Mouse (Mus musculus): ENCODE data around the gene Gps1. TPM values are rescaled to one million over a fixed set of nuclear protein-coding genes. Genes with fewer than 3 reads are reported as not detected.

The Gps1 gene
- total and polyA plus RNA-seq, 3 experiments, result 158 to 184 (median 174) TPM

DNA sequence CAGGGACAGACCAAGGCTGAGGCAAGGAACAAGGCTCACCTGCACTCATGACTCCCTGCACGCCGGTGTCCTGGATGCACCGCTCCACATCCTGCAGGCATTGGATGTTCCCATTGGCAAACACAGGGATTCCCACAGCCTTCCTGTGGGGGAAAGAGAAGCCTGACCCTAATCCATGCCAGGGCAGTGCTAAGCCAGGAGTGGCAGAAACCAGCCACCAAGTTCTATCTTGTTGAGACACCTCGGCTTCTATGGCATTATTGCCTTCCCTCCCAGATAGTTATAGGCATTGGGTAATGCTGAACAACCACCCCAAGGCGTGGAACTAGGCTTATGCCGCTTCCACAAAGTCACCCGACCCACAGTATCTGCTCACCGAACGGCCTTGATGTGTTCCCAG lies 8.6 kb downstream of the Gps1 start:
- no peak for DNase-seq (ENCODE audit: extremely low read depth)
- peaks cover 19% of the 10 kb centered on the region for H3K79me2 ChIP-seq (replicated peaks; ENCODE audit: control insufficient read depth, extremely low read depth, insufficient read depth, poor library complexity, severe bottlenecking)
- H3K4me2 ChIP-seq (ENCODE audit: insufficient read depth, low read depth, poor library complexity, severe bottlenecking), result no peak overlapping the region
- no peak overlapping the region for H3K27ac ChIP-seq (ENCODE audit: insufficient read depth, low read depth)
- dilution Hi-C loops (cut with MboI; ENCODE audit: extremely low pct_ligation_motif_present, extremely low pct_unique_long_range_greater_than_20kb, low sequenced_read_pairs) (no loop called here), in situ Hi-C loops (cut with MboI; ENCODE audit: low pct_ligation_motif_present, low pct_unique_long_range_greater_than_20kb, low sequenced_read_pairs) (no loop called here)
- H3K4me3 ChIP-seq (replicated peaks in 1 of 3; ENCODE audit: low read depth in 2 of 3, low read length in 2 of 3, poor library complexity in 1 of 3), result no peak overlapping the region
- no peaks in the 10 kb centered on the region for H3K9me3 ChIP-seq (replicated peaks; ENCODE audit: low read length)
- H3K36me3 ChIP-seq (replicated peaks in 1 of 2; ENCODE audit: control insufficient read depth in 1 of 2, insufficient read depth in 1 of 2, low read length in 1 of 2), result peaks cover 65 to 74% of the 10 kb centered on the region in 2 experiments
- no peak overlapping the region for H3K9ac ChIP-seq (ENCODE audit: insufficient read depth, low read depth)
- peaks cover 9 to 26% of the 10 kb centered on the region in 2 experiments for H3K4me1 ChIP-seq (ENCODE audit: control insufficient read depth in 1 of 2, insufficient read depth in 2 of 2)
- TF ChIP-seq USF2 (conservative IDR thresholded peaks at IDR 0.05; ENCODE audit: low read depth, low read length), result no peak
- no peaks in the 10 kb centered on the region for H3K27me3 ChIP-seq (replicated peaks)

DNA sequence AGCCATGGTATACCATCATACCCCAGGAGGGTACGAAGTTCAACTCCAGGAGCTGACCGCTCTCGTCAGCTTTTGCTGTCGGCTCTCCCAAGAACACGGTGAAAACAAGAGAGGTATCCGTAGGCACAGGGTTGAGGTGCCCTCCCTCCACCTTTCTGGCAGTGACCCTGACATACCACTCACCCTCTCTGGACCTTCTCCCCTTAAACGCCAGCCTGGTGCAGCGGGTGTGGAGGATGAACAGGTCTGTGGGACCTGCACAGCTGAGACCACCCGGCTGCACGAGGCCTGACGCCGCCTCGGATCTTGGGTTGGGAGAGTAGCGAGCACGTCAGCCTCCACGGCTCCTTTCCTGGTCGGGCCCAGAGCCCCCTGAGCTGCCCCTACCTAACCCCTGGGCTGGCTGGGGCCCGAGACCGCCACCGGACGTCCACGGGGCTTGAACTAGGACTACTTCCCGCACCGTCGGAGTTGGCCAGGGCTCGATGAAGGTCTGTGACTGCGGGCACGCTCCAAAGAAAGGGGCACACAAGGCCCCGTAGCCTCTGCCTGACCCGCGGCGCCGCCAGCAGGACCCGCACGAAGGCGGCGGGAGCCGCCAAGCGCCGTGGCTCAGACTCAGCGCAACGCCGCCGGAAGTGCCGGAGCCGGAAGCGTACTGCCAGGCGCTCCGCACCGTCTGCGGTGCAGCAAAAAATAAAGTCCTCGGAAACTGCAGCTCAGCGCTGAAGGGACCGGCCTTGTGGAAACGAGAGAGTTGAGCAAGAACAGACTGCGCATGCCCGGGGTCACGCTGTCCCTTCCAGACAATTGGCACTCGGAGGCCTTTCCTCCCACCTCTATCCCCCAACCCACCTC lies 11.9 kb downstream of the Gps1 start, which contains the start of gene Dus1l:
Gene Dus1l, minus strand, starts transcription at position 648 of the 858 bp plus-strand sequence.
- Histone ChIP-seq H3K27me3 (replicated peaks) (no peaks in the 10 kb centered on the region), H3K4me1 (ENCODE audit: control insufficient read depth in 1 of 2, insufficient read depth in 2 of 2) (peaks cover 12 to 41% of the 10 kb centered on the region in 2 experiments), H3K4me2 (ENCODE audit: insufficient read depth, low read depth, poor library complexity, severe bottlenecking) (peak within 1 kb of the TSS; percentile 95), H3K27ac (ENCODE audit: insufficient read depth, low read depth) (0 out of 2 replicates have a peak within 1 kb of the TSS, but pooled peaks have one; percentile 11), H3K4me3 (replicated peaks in 1 of 3; ENCODE audit: low read depth in 2 of 3, low read length in 2 of 3, poor library complexity in 1 of 3) (peak within 1 kb of the TSS; percentile 74 to 98 (median 95)), H3K79me2 (replicated peaks; ENCODE audit: control insufficient read depth, extremely low read depth, insufficient read depth, poor library complexity, severe bottlenecking) (peaks cover 19% of the 10 kb centered on the region), H3K9ac (ENCODE audit: insufficient read depth, low read depth) (peak within 1 kb of the TSS; percentile 93), H3K9me3 (replicated peaks; ENCODE audit: low read length) (no peaks in the 10 kb centered on the region), H3K36me3 (replicated peaks in 1 of 2; ENCODE audit: control insufficient read depth in 1 of 2, insufficient read depth in 1 of 2, low read length in 1 of 2) (peaks cover 33 to 43% of the 10 kb centered on the region in 2 experiments)
- in situ Hi-C loops (cut with MboI; ENCODE audit: low pct_ligation_motif_present, low pct_unique_long_range_greater_than_20kb, low sequenced_read_pairs) (no loop called here), dilution Hi-C loops (cut with MboI; ENCODE audit: extremely low pct_ligation_motif_present, extremely low pct_unique_long_range_greater_than_20kb, low sequenced_read_pairs) (no loop called here)
- DNase-seq (ENCODE audit: extremely low read depth), result peak; percentile 99
- TF ChIP-seq MAZ (IDR thresholded peaks at IDR 0.05; ENCODE audit: low read depth, low read length) (no peak), MEF2A (IDR thresholded peaks at IDR 0.05; ENCODE audit: borderline replicate concordance, low read depth, low read length) (peak; percentile 91), SMC3 (IDR thresholded peaks at IDR 0.05; ENCODE audit: low read depth, low read length) (no peak), POLR2A (IDR thresholded peaks at IDR 0.05; ENCODE audit: low read depth, low read length) (peak; percentile 98), RCOR1 (conservative IDR thresholded peaks at IDR 0.05; ENCODE audit: low read depth, low read length) (0 out of 2 replicates have a peak, but pooled peaks have one; percentile 90), USF2 (conservative IDR thresholded peaks at IDR 0.05; ENCODE audit: low read depth, low read length) (no peak; the same call in 1 of the 2 replicates), ETS1 (conservative IDR thresholded peaks at IDR 0.05; ENCODE audit: low read depth, low read length) (0 out of 2 replicates have a peak, but pooled peaks have one; percentile 13), NELFE (IDR thresholded peaks at IDR 0.05; ENCODE audit: low read depth, low read length) (peak; percentile 96), POLR2AphosphoS2 (IDR thresholded peaks at IDR 0.05; ENCODE audit: low read depth, low read length) (peak; percentile 71; the same call in 1 of the 2 replicates), SIN3A (IDR thresholded peaks at IDR 0.05; ENCODE audit: low read length) (peak; percentile 98), GABPA (IDR thresholded peaks at IDR 0.05; ENCODE audit: insufficient replicate concordance, low read depth, low read length) (peak; percentile 46; the same call in 1 of the 2 replicates), TBP (conservative IDR thresholded peaks at IDR 0.05; ENCODE audit: low read depth, low read length) (peak; percentile 94), UBTF (IDR thresholded peaks at IDR 0.05; ENCODE audit: low read depth, low read length) (peak; percentile 20; the same call in 1 of the 2 replicates), IRF4 (IDR thresholded peaks at IDR 0.05; ENCODE audit: low read depth, low read length) (peak; percentile 81; the same call in 1 of the 2 replicates), MYC (IDR thresholded peaks at IDR 0.05; ENCODE audit: low read depth, low read length) (peak; percentile 94), ZC3H11A (IDR thresholded peaks at IDR 0.05; ENCODE audit: low read depth, low read length) (no peak), MAFK (IDR thresholded peaks at IDR 0.05; ENCODE audit: insufficient replicate concordance, low read length) (no peak), PAX5 (IDR thresholded peaks at IDR 0.05; ENCODE audit: low read length) (no peak), RAD21 (IDR thresholded peaks at IDR 0.05; ENCODE audit: low read depth, low read length) (no peak), ELF1 (IDR thresholded peaks at IDR 0.05; ENCODE audit: low read depth, low read length) (peak; percentile 90), KAT2A (IDR thresholded peaks at IDR 0.05; ENCODE audit: insufficient replicate concordance, low read length) (peak; percentile 95; the same call in 1 of the 2 replicates), JUN (IDR thresholded peaks at IDR 0.05; ENCODE audit: insufficient read depth, low read depth, low read length) (no peak), ZMIZ1 (IDR thresholded peaks at IDR 0.05; ENCODE audit: low read depth, low read length) (peak; percentile 85), ZNF384 (IDR thresholded peaks at IDR 0.05; ENCODE audit: low read depth, low read length) (no peak), BHLHE40 (IDR thresholded peaks at IDR 0.05; ENCODE audit: low read depth, low read length) (0 out of 2 replicates have a peak, but pooled peaks have one; percentile 22), MAX (IDR thresholded peaks at IDR 0.05; ENCODE audit: low read length) (peak; percentile 80; the same call in 1 of the 2 replicates), NRF1 (IDR thresholded peaks at IDR 0.05; ENCODE audit: low read depth, low read length) (peak; percentile 96), ZKSCAN1 (IDR thresholded peaks at IDR 0.05; ENCODE audit: borderline replicate concordance, low read depth, low read length) (no peak), CTCF (conservative IDR thresholded peaks at IDR 0.05 in 1 of 2, IDR thresholded peaks at IDR 0.05 in 1 of 2; ENCODE audit: low read depth in 2 of 2, low read length in 2 of 2) (no peak), HCFC1 (IDR thresholded peaks at IDR 0.05; ENCODE audit: low read depth, low read length) (peak; percentile 96)

Data from CH12.LX (cell line).